In the genomic region with DNA sequence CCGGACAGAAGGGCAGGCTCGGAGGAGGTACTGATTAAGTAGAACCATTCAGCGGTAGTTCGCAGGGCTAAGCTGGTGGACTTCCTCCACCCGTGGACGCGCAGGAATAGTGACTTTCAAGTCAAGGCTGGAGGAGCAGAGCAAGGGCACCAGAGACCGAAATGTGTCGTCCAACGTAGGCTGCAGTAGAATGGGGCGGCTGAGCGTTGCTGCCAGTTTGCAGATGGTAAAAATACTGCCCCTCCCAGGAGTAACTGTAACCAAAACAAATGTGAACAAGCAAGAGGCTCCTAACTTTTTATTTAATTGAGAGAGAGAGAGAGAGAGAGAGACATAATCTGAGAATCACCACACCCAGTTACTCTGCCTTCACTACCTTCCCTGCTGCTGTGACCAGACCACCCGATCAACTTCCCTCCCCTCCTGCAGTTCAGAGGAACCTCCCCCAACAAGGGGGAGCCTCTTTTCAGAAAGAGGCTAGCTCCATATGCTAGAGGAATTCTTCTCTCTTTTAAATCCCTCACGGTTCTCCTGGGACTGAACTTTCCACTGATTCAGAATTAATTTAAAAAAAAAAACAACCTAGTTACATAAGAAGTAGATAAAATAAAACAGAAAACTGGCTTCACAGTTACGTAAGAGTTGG, we compare ENCODE assay signal across 10 mouse cellular contexts. TPM values are rescaled to one million over a fixed set of nuclear protein-coding genes. Genes with fewer than 3 reads are reported as not detected.
DNase-seq lines count a peak whose midpoint lies in the region; ATAC-seq lines count a peak whose summit lies in the region.
"Had no signal": no experiment of that assay in that cellular context is flagged by ENCODE, and none has a peak within 500 bp of the region (broad histone marks: within the 10 kb centered on the region; RNA-seq: fewer than 3 reads in every experiment).

No protein-coding gene starts in this region.

- H3K9me3 ChIP-seq in heart, embryonic 13.5 days: no peaks in the 10 kb centered on the region
- no peaks in the 10 kb centered on the region for H3K9me3 ChIP-seq in midbrain, embryonic 11.5 days (ENCODE audit: control insufficient read depth, low read length)
- no peaks in the 10 kb centered on the region for H3K9me3 ChIP-seq in midbrain, embryonic 15.5 days
- no peaks in the 10 kb centered on the region for H3K9me3 ChIP-seq in embryonic facial prominence, embryonic 13.5 days
- no peaks in the 10 kb centered on the region for H3K9me3 ChIP-seq in neural tube, embryonic 13.5 days
- H3K9me3 ChIP-seq: liver, embryonic 15.5 days had no signal

- peak overlapping the region; percentile 4; the same call in 1 of the 2 replicates for H3K9ac ChIP-seq in heart, embryonic 13.5 days
- H3K9ac ChIP-seq in midbrain, embryonic 11.5 days (ENCODE audit: low read length): no peak overlapping the region
- H3K9ac ChIP-seq in midbrain, embryonic 15.5 days: no peak overlapping the region
- no peak overlapping the region for H3K9ac ChIP-seq in embryonic facial prominence, embryonic 13.5 days
- no peak overlapping the region for H3K9ac ChIP-seq in neural tube, embryonic 13.5 days
- H3K9ac ChIP-seq: liver, embryonic 15.5 days had no signal

- H3K27ac ChIP-seq in heart, embryonic 13.5 days (replicated peaks): no peak overlapping the region
- H3K27ac ChIP-seq in midbrain, embryonic 11.5 days (ENCODE audit: low read depth, low read length): no peak overlapping the region
- no peak overlapping the region for H3K27ac ChIP-seq in midbrain, embryonic 15.5 days
- H3K27ac ChIP-seq in embryonic facial prominence, embryonic 13.5 days: peak overlapping the region; percentile 93
- H3K27ac ChIP-seq in neural tube, embryonic 13.5 days (replicated peaks): peak overlapping the region; percentile 42; the same call in 1 of the 2 replicates
- H3K27ac ChIP-seq: liver, embryonic 15.5 days had no signal

- intact Hi-C loops in heart, postnatal 14 days (cut with DNase I): no loop called here

- H3K4me2 ChIP-seq in heart, embryonic 13.5 days: peak overlapping the region; percentile 52
- H3K4me2 ChIP-seq in midbrain, embryonic 11.5 days: no peak overlapping the region
- no peak overlapping the region for H3K4me2 ChIP-seq in midbrain, embryonic 15.5 days
- H3K4me2 ChIP-seq in embryonic facial prominence, embryonic 13.5 days: peak overlapping the region; percentile 51
- no peak overlapping the region for H3K4me2 ChIP-seq in neural tube, embryonic 13.5 days
- H3K4me2 ChIP-seq: liver, embryonic 15.5 days had no signal

- H3K36me3 ChIP-seq in heart, embryonic 13.5 days: no peaks in the 10 kb centered on the region
- H3K36me3 ChIP-seq in midbrain, embryonic 11.5 days (ENCODE audit: control insufficient read depth, insufficient read depth, low read length): no peaks in the 10 kb centered on the region
- H3K36me3 ChIP-seq in midbrain, embryonic 15.5 days (replicated peaks): no peaks in the 10 kb centered on the region
- H3K36me3 ChIP-seq in embryonic facial prominence, embryonic 13.5 days: no peaks in the 10 kb centered on the region
- no peaks in the 10 kb centered on the region for H3K36me3 ChIP-seq in neural tube, embryonic 13.5 days
- H3K36me3 ChIP-seq: liver, embryonic 15.5 days had no signal

- 43% methylated on average over 15 of the region's 15 CpGs for WGBS in heart, embryonic 13.5 days
- WGBS in midbrain, embryonic 11.5 days: 48% methylated on average over 15 of the region's 15 CpGs
- WGBS in midbrain, embryonic 15.5 days: 45% methylated on average over 15 of the region's 15 CpGs
- WGBS in embryonic facial prominence, embryonic 13.5 days: 29% methylated on average over 15 of the region's 15 CpGs
- 48% methylated on average over 15 of the region's 15 CpGs for WGBS in neural tube, embryonic 13.5 days

- peak overlapping the region; percentile 6; the same call in 1 of the 2 replicates for H3K4me3 ChIP-seq in heart, embryonic 13.5 days
- H3K4me3 ChIP-seq in midbrain, embryonic 11.5 days (ENCODE audit: low read depth, low read length): no peak overlapping the region
- no peak overlapping the region for H3K4me3 ChIP-seq in midbrain, embryonic 15.5 days
- H3K4me3 ChIP-seq in embryonic facial prominence, embryonic 13.5 days: peak overlapping the region; percentile 12
- no peak overlapping the region for H3K4me3 ChIP-seq in neural tube, embryonic 13.5 days
- H3K4me3 ChIP-seq: liver, embryonic 15.5 days had no signal

- ATAC-seq in heart, embryonic 13.5 days (ENCODE audit: extremely low read depth, insufficient number of reproducible peaks, low FRiP score, low TSS enrichment): no peak
- ATAC-seq in midbrain, embryonic 11.5 days (ENCODE audit: low FRiP score): no peak
- ATAC-seq in midbrain, embryonic 15.5 days (replicated peaks): no peak
- ATAC-seq in embryonic facial prominence, embryonic 13.5 days (ENCODE audit: insufficient number of reproducible peaks, insufficient read depth, low FRiP score, low TSS enrichment, low read depth): peak; percentile 74; the same call in 1 of the 2 replicates
- no peak for ATAC-seq in neural tube, embryonic 13.5 days (ENCODE audit: low read depth)

- no peak for DNase-seq in heart, postnatal 14 days
- DNase-seq in midbrain, embryonic 11.5 days (ENCODE audit: low spot score, missing footprints): peak; percentile 88
- DNase-seq in spleen, postnatal 10 days (ENCODE audit: low spot score in 2 of 2): no peak

- H3K4me1 ChIP-seq in heart, embryonic 13.5 days: peaks cover 20% of the 10 kb centered on the region
- peaks cover 24% of the 10 kb centered on the region for H3K4me1 ChIP-seq in midbrain, embryonic 11.5 days (ENCODE audit: control insufficient read depth, insufficient read depth, low read length)
- H3K4me1 ChIP-seq in midbrain, embryonic 15.5 days: peaks cover 9% of the 10 kb centered on the region; the same call in 1 of the 2 replicates
- H3K4me1 ChIP-seq in embryonic facial prominence, embryonic 13.5 days: peaks cover 31% of the 10 kb centered on the region
- H3K4me1 ChIP-seq in neural tube, embryonic 13.5 days (replicated peaks): peaks cover 40% of the 10 kb centered on the region
- H3K4me1 ChIP-seq: liver, embryonic 15.5 days had no signal

- H3K27me3 ChIP-seq in heart, embryonic 13.5 days (replicated peaks): no peaks in the 10 kb centered on the region
- no peaks in the 10 kb centered on the region; the same call in 1 of the 2 replicates for H3K27me3 ChIP-seq in midbrain, embryonic 11.5 days (ENCODE audit: control insufficient read depth, insufficient read depth, low read length)
- no peaks in the 10 kb centered on the region for H3K27me3 ChIP-seq in midbrain, embryonic 15.5 days (replicated peaks)
- H3K27me3 ChIP-seq in embryonic facial prominence, embryonic 13.5 days: no peaks in the 10 kb centered on the region
- H3K27me3 ChIP-seq in neural tube, embryonic 13.5 days: no peaks in the 10 kb centered on the region
- H3K27me3 ChIP-seq: CH12.LX; liver, embryonic 15.5 days had no signal

RNA-seq across cellular contexts. Expression of a gene that starts 15.3 kb away (rescaled TPM):
- polyA plus RNA-seq in heart, embryonic 13.5 days (2015; fragmentation: Nextera tagmentation; extraction: Ambion mirVana): 2.2 and 2.9 TPM in 2 replicates
- under 1 TPM; 0.24 to 0.74 TPM for total RNA-seq in heart, postnatal 14 days (2021)
- polyA plus RNA-seq in midbrain, embryonic 11.5 days (2014; fragmentation: Nextera tagmentation; extraction: Ambion mirVana): 8.0 TPM in 2 replicates
- 1.9 and 2.1 TPM in 2 replicates for polyA plus RNA-seq in midbrain, embryonic 15.5 days (2015; fragmentation: Nextera tagmentation; extraction: Ambion mirVana)
- polyA plus RNA-seq in embryonic facial prominence, embryonic 13.5 days (2015; fragmentation: Nextera tagmentation; extraction: Ambion mirVana): 124 and 179 TPM in 2 replicates
- 25.6 and 32.1 TPM in 2 replicates for polyA plus RNA-seq in neural tube, embryonic 13.5 days (2015; fragmentation: Nextera tagmentation; extraction: Ambion mirVana)
- total RNA-seq: CH12.LX had no signal
- polyA plus RNA-seq: intestine, embryonic 14.5 days had no signal

Comparison
In these comparisons a context has a peak if more than half of its experiments do, and no peak if none do; other contexts are left out.
1. H3K27ac ChIP-seq: peak in embryonic facial prominence, embryonic 13.5 days (single experiment) and neural tube, embryonic 13.5 days (single experiment); none in heart, embryonic 13.5 days (single experiment), midbrain, embryonic 11.5 days (single experiment) and midbrain, embryonic 15.5 days (single experiment).
2. H3K4me2 ChIP-seq: peak in heart, embryonic 13.5 days (single experiment) and embryonic facial prominence, embryonic 13.5 days (single experiment); none in midbrain, embryonic 11.5 days (single experiment), midbrain, embryonic 15.5 days (single experiment) and neural tube, embryonic 13.5 days (single experiment).
3. H3K4me3 ChIP-seq: peak in heart, embryonic 13.5 days (single experiment) and embryonic facial prominence, embryonic 13.5 days (single experiment); none in midbrain, embryonic 11.5 days (single experiment), midbrain, embryonic 15.5 days (single experiment) and neural tube, embryonic 13.5 days (single experiment).